Mouse (Mus musculus) heart, adult 2 months (tissue): ENCODE measurements at regions not wholly inside any gene's neighbourhood (a gene's known extent, or its start where the extent isn't known, plus 50 kb on each side); places are given as distances from the start of the nearest gene placed in this dataset.

Experiments used
- DNase-seq, 2 experiments: peaks; one replicate each; pipeline ENCODE4 v3.0.0; 2021
- H3K27ac ChIP-seq: fragments of 200-600 bp; 2 replicates; pipeline ENCODE4 v1.8.1; 2022
- H3K27me3 ChIP-seq: fragments of 200-500 bp; 2 replicates; pipeline ENCODE4 v1.6.1; 2012; ENCODE audit warnings: mild to moderate bottlenecking, low read length, inconsistent platforms, mixed read lengths; ENCODE audit not compliant: control insufficient read depth, insufficient read depth
- H3K36me3 ChIP-seq: fragments of 200-500 bp; 2 replicates; pipeline ENCODE4 v1.6.1; 2012; ENCODE audit warnings: low read length, inconsistent platforms; ENCODE audit not compliant: control insufficient read depth, insufficient read depth
- H3K4me1 ChIP-seq: fragments of 200-500 bp; 2 replicates; pipeline ENCODE4 v1.6.1; 2011; ENCODE audit warnings: low read length; ENCODE audit not compliant: control insufficient read depth, insufficient read depth
- H3K4me3 ChIP-seq: fragments of 200-600 bp; 2 replicates; pipeline ENCODE4 v1.8.1; 2022
- H3K79me2 ChIP-seq: fragments of 200-500 bp; replicated peaks from 2 replicates; pipeline ENCODE4 v1.6.1; 2012; ENCODE audit warnings: mild to moderate bottlenecking, inconsistent platforms, low read length, moderate library complexity, mixed read lengths; ENCODE audit not compliant: control insufficient read depth, insufficient read depth
- H3K9ac ChIP-seq: fragments of 200-500 bp; 2 replicates; pipeline ENCODE4 v1.6.1; 2012; ENCODE audit warnings: low read depth, mild to moderate bottlenecking, control low read depth, inconsistent platforms, low read length, mixed read lengths
- CTCF ChIP-seq: fragments of 200-600 bp; IDR thresholded peaks from 2 replicates; pipeline ENCODE4 v1.8.1; 2022; ENCODE audit warnings: antibody characterized with exemption, mild to moderate bottlenecking, moderate library complexity
- EP300 ChIP-seq: fragments of 200-500 bp; IDR thresholded peaks from 2 replicates; pipeline ENCODE4 v1.6.1; 2011; ENCODE audit warnings: low read depth, low read length, control low read depth; ENCODE audit not compliant: insufficient read depth
- POLR2A ChIP-seq: fragments of 200-500 bp; IDR thresholded peaks from 2 replicates; pipeline ENCODE4 v1.6.1; 2011; ENCODE audit warnings: mild to moderate bottlenecking, low read depth, low read length, control low read depth; ENCODE audit not compliant: insufficient read depth
- WGBS: fragments of 180-500 bp; shearing (Covaris S2); methylation state at CpG from one replicate; pipeline ENCODE4 v1.1.7; 2018; 5-methylcytosine and 5-hydroxymethylcytosine counted together
- intact Hi-C: fragments of 180-260 bp; cut with DNase I; formaldehyde crosslinking; loops from one replicate; pipeline ENCODE4 v1.15.1; 2025

DNA sequence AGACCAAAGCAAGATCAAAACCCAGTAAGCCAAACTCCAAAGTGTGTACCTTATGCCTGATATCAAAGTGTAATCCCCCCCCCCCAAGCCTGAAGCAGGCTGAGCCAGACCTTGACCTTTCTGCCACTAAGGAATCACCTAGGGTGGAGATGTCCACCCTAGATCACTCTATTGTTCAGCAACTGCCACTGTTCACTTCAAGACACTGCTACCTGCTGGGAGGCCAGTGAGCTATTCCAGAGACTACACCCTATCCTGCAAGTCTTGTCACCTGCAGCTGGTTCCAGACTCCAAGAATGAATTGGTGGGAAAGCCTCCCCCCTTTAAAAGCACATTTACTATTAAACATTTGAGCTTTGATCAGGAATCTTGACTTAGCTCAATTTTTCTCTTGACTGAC, 1099.8 kb downstream of the Poteg start:
- Histone ChIP-seq H3K27ac (no peak overlapping the region), H3K9ac (no peak overlapping the region), H3K79me2 (no peaks in the 10 kb centered on the region), H3K4me1 (no peaks in the 10 kb centered on the region), H3K36me3 (no peaks in the 10 kb centered on the region), H3K27me3 (no peaks in the 10 kb centered on the region), H3K4me3 (no peak overlapping the region)
- DNase-seq, result no peak
- TF ChIP-seq CTCF (no peak), EP300 (no peak), POLR2A (no peak)
- intact Hi-C loops, result no loop called here

DNA sequence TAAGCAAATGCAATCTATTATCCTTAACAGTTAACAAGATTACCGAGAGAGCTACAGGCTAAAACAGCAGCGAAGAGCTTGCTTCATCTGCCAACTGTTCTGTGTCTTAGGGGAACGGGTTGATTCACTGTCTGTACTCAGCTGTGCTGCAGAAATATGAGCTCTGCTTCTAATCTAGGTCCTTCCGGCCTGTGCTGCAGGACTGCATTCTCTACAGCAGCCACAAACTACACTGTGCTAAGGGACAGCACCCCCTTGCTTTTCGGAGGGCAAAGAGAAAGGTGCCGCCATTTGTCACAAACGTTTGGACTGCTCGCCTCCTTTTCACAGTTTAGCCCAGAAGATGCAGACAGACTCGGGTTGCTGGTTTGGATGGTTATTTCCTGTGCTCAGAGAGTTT, 1112.4 kb downstream of the Poteg start:
- Histone ChIP-seq H3K27ac (no peak overlapping the region), H3K79me2 (no peaks in the 10 kb centered on the region)
- WGBS, result 57% methylated on average over 9 of the region's 9 CpGs

DNA sequence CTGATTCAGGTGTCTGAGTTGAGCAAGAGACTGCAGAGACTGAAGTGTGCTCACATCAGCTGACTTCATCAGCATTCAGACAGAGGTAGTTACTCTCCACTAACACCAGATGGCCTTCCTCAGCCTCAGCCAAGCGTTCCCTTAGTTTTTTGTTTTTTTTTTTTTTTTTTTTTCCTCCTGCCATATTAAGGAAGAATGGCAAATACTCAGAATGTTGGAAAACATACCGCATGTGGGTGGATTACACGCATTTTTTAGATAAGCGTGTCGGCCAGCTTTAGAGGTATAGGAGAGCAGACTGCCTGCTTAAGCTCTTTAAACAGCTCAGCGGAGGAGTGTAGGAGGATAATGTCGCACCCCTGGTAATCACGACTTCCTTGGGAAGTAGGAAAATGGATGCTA, 1131.8 kb downstream of the Poteg start:
- Histone ChIP-seq H3K27ac (no peak overlapping the region), H3K4me1 (no peaks in the 10 kb centered on the region), H3K4me3 (no peak overlapping the region), H3K9ac (no peak overlapping the region), H3K79me2 (no peaks in the 10 kb centered on the region), H3K36me3 (no peaks in the 10 kb centered on the region), H3K27me3 (no peaks in the 10 kb centered on the region)
- intact Hi-C loops, result no loop called here
- no peak for DNase-seq
- 22% methylated on average over 8 of the region's 8 CpGs for WGBS
- TF ChIP-seq EP300 (no peak), CTCF (peak; percentile 61), POLR2A (no peak)

More for the DNA sequence above, 1112.4 kb downstream of the Poteg start:
- DNase-seq, result no peak
- no peaks in the 10 kb centered on the region for H3K36me3 ChIP-seq
- TF ChIP-seq EP300 (no peak), POLR2A (no peak), CTCF (no peak)
- no peaks in the 10 kb centered on the region for H3K27me3 ChIP-seq
- H3K4me3 ChIP-seq, result no peak overlapping the region
- no peak overlapping the region for H3K9ac ChIP-seq
- intact Hi-C loops, result no loop called here
- no peaks in the 10 kb centered on the region for H3K4me1 ChIP-seq

DNA sequence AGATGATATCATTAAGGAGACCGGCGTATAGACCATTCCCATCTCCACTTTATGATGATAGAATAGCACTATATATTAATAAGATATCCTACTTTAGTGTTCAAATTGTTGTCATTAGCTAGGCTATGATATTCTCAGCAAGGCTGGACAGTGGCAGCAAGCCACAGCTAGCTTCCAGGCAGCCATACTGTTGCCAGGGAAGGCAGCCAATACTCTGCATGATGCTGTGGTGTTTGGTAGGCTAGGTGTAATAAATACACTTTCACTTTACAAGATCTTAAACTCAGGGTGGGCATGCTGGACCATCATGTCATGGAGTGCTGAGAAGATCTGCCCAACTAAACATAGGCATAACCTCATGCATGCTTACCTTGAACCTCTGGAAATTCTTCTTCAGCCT, 1133.4 kb downstream of the Poteg start:
- 83% methylated on average over 2 of the region's 2 CpGs for WGBS
- peak; percentile 9 to 25 for DNase-seq

DNA sequence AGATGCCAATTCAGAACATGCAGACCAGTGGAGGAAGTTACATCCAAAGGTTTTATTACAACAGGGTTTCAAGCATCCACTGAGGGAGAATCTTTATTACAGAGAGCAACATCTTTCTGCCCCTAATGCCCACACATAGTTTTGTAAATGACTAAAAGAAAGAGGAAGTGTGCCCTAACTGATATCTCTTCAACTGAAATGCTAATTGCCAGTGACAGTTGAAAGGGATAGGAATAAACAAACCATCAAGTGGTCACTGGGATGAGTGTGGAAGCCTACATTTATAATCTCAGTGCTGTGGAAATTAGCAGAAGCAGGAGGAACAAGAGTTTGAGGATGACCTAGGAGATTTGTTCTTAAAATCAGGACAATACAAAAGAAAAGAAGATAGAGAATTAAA, 1142.5 kb downstream of the Poteg start:
- no peak for TF ChIP-seq EP300
- no peak for TF ChIP-seq POLR2A
- TF ChIP-seq CTCF, result no peak

More for the DNA sequence above, 1133.4 kb downstream of the Poteg start:
- no peak overlapping the region for H3K9ac ChIP-seq
- no peaks in the 10 kb centered on the region for H3K36me3 ChIP-seq
- H3K79me2 ChIP-seq, result no peaks in the 10 kb centered on the region
- TF ChIP-seq EP300, result no peak
- TF ChIP-seq CTCF, result no peak
- no peak for TF ChIP-seq POLR2A
- H3K4me1 ChIP-seq, result no peaks in the 10 kb centered on the region
- no peak overlapping the region for H3K27ac ChIP-seq
- H3K27me3 ChIP-seq, result no peaks in the 10 kb centered on the region
- intact Hi-C loops, result no loop called here
- H3K4me3 ChIP-seq, result no peak overlapping the region

DNA sequence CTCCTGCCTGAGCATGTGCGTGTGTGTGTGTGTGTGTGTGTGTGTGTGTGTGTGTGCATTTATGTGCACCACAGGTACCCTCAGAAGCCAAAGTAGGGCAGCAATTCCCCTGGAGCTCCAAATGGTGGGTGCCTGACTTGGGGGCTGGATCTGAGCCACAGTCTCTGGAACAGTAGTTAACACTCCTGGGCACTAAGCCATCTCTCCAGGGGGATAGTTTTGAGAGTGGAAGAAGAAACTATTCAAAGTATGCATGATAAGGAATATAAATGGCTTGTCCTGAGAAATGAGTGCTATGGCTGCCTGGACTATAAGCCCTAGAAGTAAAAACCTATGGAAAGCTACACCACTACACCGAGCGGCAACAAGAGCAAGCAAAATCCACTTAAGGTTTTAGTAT, 1145.8 kb downstream of the Poteg start:
- Histone ChIP-seq H3K36me3 (no peaks in the 10 kb centered on the region), H3K4me1 (no peaks in the 10 kb centered on the region), H3K4me3 (no peak overlapping the region), H3K27ac (peak overlapping the region; percentile 85), H3K79me2 (no peaks in the 10 kb centered on the region), H3K9ac (no peak overlapping the region), H3K27me3 (no peaks in the 10 kb centered on the region)
- WGBS, result 48% methylated on average over 3 of the region's 3 CpGs
- intact Hi-C loops, result loop anchor here (10.0 kb wide), 2 partner anchors 102 to 222 kb away; no protein-coding TSS in a partner anchor
- TF ChIP-seq EP300, result no peak
- TF ChIP-seq CTCF, result no peak
- TF ChIP-seq POLR2A, result no peak
- peak in 1 of 2 experiments; percentile 12 for DNase-seq

More for the DNA sequence above, 1142.5 kb downstream of the Poteg start:
- no peaks in the 10 kb centered on the region for H3K79me2 ChIP-seq
- no peak for DNase-seq
- no peak overlapping the region for H3K4me3 ChIP-seq
- H3K36me3 ChIP-seq, result no peaks in the 10 kb centered on the region
- no peak overlapping the region for H3K9ac ChIP-seq
- no peaks in the 10 kb centered on the region for H3K4me1 ChIP-seq
- H3K27ac ChIP-seq, result no peak overlapping the region
- H3K27me3 ChIP-seq, result no peaks in the 10 kb centered on the region
- intact Hi-C loops, result loop anchor here (10.0 kb wide), 2 partner anchors 105 to 225 kb away; no protein-coding TSS in a partner anchor
